Mouse (Mus musculus) ovary, postnatal 36 days (tissue): Measurements from ENCODE around the gene Rap1b.
A peak's percentile ranks its signal among the peaks of the same experiment; 100 is the strongest.

Source experiments
- DNase-seq: peaks from one replicate; pipeline ENCODE4 v3.0.0; 2022; ENCODE audit warnings: low spot score, mixed read lengths

The Rap1b gene

DNA sequence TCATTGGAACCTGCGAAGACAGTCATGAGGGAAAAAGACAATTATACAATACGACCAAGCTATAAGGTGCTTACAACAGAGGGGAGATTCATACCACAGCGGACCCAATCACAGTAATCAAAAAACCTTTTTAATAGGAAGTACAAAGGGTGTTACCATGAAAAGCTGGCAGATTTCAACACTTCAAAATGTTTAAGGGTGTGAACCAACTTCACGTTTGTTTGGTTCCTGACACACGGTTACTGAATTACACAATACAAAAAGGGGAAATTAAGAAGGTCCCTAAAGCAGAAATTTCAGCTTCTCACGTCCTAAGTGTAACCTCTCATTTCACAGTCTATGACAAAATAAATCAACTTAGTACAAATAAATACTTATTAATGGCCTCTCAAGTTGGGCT is 27.2 kb downstream of the Rap1b start:
- no peak for DNase-seq

DNA sequence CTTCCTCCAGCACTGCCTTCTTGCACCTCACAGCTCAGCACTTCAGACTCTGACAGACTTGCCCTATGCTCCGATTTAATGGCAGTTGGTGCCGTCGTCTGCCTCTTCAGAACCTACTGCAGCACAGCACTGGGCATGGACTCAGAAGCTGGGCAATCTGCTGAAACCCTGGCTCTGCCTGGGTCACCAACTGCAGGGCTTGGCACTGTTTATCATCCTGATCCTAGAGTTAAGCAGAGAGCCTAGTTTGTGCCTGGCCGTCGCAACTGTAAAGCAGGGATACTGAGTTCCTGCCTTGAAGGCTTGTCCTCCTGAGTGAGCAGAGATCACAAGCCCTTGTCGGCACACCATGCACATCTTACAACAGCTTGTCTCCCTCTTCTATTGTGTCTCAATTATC is 29.1 kb downstream of the Rap1b start:
- no peak for DNase-seq

DNA sequence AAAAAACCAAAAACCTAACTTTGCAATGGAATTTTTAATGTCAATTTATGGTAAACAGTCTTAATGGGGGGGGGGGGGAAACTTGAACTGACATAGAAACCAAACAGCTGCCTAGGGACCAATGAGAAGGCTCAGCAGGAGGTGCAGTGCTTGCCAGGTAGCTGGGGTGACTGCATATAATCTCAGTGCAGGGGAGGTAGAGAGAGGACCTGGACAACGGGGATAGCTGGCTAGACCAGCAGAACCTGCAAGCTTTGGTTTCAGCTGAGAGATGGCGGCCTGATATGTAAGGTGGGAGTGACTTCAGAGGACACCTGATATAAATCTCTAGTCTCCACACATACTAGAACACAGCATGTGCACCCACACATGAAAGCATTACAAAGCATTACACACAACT is 33.3 kb downstream of the Rap1b start:
- no peak for DNase-seq

DNA sequence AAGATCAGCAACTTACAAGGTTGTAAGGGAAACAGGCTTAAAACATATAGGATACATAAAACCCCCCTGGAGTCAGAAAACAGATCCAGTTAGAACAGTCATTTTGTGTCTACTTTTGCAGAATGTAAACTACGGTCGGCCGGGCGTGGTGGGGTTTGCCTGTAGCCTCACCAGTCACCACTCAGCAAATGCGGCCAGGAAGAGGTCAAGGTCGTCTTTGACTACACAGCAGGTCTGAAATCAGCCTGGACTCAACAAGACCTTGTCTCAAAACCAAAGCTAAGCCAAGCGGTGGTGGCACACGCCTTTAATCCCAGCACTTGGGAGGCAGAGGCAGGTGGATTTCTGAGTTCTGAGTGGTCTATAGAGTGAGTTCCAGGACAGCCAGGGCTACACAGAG is 34.3 kb downstream of the Rap1b start:
- DNase-seq, result no peak

DNA sequence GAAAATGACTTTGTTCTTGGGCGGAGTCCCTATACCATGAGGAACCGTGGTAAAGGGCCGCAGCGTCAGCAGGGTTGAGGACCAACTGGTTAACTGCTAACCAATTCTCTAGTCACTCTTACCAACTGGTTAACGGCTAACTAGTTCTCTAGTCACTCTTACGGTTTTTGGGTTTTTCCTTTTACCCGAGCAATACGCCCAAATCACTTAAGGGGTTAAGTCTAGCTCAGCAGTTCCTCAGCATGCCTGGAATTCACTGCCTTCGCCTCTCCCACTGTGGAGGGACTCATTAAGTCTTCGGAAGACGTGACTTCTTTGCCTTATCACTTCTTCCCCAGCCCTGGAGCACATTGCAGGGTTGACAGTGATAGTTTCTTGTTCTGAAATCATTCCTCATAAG is 35.3 kb downstream of the Rap1b start:
- DNase-seq, result no peak

DNA sequence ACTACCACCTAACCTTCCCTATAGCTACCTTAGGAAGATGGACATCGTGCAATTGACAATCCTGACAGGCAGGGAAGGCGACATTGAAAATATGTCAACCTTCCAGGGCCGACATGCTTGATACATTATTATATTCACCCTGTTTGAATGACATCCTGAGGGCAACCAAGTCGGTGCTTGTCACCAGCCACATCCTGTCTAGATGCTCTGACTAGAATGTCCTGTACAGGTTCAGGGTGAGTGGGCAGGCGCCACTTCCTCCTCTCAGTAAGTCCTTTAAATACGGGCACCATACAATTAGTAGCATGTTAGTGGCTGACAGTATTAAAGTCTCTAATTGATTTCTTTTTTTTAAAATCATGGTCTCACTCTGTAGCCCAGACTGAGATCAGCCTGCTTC is 37.8 kb downstream of the Rap1b start:
- no peak for DNase-seq

DNA sequence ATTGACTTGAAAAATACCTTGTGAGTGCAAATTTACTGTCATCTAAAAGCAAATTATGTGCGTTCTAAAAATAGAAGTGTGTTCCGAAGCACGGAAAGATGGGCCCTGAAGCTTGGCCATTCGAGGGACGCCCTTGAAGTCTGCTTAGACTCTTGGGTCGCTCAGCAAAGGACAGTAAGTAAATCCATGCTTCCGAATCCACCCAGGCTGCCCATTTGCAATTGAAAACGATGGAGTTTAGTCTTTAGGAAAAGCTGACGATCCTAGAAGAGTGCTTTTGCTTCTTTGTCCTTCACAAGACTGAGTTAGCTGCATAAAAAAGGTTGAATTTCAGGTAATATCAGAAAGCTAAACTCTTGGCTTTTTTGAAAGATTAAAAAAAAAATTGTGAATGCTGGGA is 39.9 kb downstream of the Rap1b start:
- no peak for DNase-seq

DNA sequence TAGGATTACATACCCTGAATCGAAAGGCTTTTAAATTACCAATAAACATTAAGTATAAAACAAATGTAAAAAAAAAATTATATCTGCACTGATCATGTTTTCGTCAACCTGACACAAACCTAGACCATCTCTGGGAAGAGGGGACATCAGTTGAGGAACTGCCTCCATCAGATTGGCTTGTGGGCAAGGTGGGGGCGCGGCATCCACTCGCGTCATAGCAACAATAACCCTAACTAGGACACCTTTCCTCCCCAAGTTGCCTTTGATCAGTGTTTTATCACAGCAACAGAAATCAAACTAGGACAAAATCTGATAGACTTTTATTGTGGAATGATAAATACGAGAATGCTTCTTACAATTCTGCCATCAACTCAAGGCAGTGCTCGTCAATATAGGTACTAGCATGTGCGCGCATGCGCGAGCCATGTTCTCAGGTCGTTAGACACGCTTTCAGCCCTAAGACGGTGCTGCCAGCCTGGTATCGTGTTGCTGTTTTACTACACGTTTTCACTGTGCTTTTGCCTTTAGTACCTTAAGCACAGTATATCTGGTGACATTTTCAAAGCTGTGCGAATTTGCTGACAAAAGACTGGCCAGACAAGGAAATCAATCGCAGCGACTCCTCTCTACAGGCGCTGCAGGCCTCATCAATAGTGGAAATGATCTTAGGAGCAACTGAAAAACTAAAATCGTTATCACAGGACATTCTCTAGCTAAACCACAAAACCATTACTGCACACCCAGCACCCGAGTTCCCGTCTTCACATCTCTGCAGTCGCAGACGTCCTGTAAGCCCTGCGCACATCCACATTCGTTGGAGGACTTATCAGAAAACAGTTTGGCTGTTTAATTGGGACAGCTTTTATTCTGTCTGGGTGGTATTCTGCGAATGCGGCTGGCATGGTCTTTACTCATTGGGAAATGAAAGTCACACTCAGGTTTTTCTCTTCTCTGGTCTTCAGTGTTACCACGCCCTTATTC is 41.7 kb downstream of the Rap1b start:
- DNase-seq, result no peak

DNA sequence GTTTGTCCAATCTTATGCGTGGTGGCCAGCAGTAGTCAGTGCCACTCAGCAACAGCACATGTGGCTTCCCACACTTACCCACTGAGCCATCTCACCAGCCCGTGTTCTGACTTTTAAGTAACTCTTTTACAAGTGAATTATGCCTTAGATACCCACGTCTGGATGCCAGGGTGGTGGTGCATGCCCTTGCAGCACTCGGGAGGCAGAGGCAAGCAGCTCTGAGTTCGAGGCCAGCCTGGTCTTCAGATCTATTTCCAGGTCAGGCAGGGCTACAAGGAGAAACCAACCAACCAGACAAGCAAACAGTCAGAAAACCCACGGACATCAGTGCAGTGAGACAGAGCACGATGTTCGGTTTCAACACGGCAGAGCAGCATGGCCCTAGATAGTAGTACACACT is 43.9 kb downstream of the Rap1b start:
- no peak for DNase-seq

DNA sequence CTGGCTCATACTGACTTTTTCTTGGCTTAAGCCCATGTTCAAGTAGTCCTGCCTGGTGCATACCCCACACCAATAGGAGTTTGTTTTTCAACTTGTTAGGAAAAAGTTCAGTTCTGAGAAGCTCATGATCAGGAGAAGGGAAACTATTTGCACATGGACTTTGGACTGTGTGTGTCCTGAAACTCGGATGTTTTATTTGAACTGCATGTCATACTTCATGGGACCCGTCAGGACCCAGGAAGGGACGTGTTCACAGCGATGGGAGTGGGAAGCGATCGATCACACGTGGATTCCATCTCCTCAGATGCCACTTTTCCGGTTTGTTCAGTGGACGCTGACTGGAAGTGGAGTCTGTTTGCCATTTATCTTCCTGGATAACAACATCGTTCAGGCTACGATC is 46.0 kb downstream of the Rap1b start:
- no peak for DNase-seq

DNA sequence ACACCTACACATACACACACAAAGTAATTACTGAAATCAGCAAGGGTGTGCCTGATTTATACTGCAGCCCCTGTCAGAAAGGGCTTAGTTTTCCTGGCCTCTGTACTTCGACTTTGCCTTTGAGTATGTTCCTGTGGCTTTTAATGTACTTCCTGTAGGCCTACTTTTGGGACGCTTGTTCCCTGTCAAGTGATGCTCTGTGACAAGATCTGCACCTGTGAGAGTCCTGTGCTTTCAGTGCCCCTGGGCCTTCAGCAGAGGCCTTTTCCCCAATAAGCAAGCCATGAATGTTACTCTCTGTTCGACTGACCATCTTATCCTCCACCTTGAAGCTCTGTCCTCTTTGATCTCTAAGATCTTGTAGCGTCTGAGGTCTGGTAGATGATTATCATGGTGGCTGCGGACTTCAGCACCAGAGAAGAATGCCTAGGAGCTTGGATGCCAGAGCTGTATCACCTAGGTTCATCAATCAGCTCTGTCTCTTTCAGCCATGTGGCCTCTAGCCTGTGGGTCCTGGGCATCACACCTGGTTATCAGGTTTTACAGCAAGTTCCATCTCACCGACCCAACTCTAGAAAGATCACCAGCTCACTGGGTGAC is 47.3 kb downstream of the Rap1b start:
- DNase-seq, result no peak

DNA sequence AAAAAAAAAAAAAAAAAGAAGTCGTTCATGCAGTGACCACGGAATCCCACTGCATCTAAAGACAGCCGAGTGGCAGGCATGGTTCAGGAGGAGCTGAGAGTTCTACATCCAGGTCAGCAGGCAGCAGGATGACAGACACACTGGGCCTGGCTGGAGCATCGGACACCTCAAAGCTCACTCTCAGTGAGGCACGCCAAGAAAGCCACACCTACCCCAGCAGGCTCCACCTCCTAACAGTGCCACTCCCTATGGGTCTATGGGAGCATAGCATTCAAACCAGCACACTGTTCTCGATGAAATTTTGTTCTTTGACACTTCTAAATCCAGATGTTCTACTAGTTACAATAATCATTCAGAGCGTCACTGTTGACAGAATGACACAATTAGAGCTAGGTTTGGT is 48.2 kb downstream of the Rap1b start:
- DNase-seq, result no peak

DNA sequence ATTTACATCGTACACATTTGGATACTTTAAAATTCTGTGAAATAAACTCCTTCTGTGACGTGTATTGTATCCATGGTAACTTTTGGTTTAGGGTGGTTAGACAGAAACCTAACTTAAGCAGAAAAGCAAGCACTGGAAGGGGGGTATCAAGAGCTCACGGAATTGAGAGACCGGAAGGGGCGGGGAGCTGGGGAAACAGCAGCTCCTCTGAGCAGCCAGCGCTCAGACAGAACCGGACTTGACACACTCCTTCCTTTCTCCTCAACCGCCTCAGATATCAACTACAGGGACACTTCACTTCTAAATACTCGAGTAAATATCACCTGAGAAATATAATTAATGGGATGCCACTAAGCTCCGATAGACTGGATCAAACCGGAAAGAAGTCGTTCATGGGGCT is 48.7 kb downstream of the Rap1b start:
- DNase-seq, result no peak

DNA sequence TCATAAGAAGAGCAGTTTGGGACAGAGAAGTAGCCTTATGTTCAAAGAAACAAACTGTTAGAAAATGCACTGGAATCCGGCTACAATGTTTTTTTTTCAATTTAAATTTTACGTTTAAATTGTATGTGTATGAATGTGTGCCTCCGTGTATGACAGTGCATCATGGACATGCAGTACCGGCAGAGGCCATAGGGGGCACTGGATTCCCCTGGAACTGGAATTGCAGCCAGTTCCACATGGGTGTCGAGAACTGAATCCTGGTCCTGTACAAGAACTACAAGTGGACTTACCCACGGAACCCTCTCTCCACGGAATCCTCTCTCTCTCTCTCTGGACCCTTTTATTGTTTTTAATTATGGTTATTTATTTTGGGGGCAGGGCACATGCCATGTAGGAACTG is 49.7 kb downstream of the Rap1b start:
- no peak for DNase-seq

DNA sequence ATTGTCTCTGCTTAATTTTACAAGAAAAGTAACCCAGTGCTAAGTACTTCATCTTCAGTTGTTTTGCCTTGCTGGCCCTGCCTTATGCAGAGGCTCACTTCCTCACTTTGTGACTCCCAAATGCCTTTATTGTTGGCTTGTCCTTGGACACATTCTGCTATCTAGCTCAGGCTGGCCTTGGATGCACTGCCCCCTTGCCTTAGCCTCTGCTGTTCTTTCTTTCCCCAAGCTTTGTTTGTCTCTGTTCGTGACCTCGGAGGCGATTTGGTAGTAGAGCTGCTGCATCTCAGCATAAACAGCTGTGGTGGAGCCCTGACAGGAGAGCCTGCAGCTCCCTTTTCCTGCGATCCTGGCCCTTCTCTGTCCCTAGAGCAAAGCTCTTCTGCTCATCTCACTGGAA is 50.6 kb downstream of the Rap1b start:
- peak; percentile 53 for DNase-seq

DNA sequence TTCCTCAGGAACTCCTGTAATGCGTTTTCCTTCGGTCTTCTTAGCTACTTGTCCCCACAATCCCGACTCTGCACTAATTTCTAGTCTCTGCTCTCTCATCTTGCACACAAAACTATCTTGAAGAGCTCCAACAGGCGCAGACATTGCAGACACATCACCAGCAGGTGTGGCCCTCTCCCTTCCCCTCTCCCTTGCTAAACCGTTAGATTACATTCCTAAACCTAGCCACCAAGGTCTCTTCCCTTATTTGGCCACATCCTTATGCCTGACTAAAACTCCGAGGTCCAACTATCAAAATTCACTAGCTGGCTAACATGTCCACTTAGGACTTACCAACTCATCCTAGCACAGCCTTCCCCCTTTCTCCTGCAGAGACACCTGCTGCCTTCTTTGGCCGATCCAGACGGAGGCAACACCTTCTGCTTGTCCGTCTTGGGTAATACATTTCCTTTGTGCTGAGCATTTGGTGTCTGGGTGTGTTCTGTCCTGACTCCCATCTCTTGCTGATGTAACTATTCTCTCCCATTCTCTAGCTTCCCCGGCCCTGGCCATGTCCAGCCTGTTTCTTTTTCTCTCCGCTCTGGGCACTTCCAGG is 52.3 kb downstream of the Rap1b start:
- DNase-seq, result peak; percentile 30

DNA sequence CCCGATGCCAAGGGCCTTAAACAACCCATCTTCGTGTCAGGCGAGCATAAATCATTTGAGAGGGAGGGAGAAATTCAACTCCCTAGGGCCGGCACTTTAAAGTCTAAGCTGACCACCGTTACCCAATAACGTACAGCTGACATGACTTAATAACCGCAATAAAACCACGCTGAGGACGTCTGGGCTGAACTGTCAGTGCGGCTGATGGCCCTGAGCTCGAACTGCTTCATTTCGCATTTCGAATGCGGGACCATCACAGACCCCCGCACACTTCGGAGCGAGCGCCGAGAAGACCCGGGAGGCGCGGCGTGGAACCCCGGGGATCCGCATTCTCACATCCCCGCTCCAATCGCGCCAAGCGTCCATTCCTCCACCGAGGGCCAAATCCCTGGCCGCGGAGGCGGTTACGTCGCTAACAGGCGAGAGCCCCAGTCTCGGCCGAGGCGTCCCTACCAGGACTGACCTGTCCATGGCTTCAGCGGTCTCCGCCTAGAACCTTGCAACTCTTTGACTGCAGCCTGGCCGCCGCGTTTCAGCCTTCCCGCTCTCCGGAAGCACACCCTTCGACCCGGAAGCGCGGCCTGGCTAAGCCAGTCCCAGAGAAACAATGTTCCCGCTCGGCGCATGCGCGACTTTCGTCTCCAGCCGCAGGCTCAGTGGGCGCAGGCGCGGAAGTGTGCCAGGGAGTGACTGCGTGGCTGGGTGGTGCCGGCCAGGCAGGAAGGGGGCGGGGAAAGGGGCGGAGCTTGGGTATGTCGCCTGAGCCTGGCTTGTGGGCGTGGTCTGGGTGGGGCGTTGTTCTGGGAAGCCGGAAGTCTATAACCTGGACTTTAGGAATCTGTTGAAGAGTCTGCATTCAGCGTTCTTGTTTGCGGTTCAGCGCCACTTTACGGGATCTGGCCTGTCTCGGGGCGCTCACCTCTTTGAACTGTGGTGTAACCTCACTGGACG is 53.4 kb downstream of the Rap1b start, which contains the start of gene Nup107:
TSS of gene Nup107 (minus strand) at position 565 of the 951 bp plus-strand sequence.
- DNase-seq, result peak; percentile 100

DNA sequence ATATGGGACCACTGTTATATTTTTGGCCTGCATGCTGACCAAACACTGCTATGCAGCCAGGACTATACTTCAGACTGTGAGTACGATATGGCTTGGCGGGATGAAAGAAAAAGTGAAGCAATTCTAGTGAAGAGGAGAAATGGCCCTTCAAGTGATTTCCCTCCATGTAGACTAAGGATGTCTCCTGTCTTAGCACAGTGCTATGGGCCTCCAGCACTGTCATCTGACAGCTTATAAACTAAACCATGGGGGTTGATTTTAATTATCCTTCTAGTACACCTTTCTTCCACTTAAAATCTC is 54.7 kb downstream of the Rap1b start:
- no peak for DNase-seq

DNA sequence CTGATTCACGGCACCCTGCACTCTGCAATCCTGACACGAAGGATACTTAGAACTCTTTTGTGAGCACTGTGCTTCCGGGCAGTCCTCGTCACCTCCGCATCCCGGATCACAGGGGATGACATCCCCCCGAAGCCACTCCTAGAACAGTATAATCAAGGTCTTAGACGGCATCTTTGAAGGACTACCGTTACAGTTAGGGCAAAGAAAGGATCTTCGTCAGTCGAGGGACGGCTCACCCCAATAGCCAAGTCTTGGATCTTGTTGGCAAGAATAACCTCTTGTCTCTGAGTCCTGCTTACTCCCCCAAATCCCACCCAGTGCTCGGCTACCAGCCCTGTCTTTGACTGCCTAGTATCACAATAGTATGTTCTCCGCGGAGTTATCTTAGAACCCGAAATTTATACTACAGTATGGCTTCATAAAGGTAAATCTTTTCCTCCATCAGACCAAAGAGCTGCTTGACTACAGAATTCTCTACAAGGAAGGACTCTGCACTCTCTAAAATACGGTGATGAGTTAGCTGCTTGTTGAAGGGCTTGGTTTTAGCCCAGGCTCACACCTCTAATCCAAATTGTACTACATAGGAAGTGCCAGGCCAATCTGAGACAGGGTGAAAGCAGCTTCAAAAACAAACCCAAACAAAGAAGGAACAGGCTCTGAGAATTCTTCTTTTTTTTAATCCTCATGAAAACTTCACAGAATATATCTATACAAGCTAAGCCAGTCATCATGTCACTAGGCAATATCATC is 55.2 kb downstream of the Rap1b start:
- no peak for DNase-seq

DNA sequence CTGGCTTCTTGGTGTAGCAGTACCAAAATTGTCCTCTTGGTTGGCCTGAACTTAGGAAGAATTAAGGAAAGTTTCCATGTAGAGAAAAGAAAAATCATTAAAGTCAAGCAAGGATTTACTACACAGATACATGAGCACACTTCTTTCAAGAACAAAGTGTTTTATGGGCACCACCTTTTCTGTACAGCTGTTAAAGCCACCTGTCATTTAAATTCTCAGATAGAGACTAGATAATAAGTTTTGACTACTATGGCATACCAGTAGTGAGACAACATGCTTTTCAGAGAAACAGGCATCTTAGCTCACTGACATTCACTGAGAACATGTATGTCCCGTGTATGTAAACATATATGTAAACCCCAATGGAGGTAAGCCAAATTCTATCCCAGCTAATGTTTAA is 55.8 kb downstream of the Rap1b start:
- DNase-seq, result no peak

DNA sequence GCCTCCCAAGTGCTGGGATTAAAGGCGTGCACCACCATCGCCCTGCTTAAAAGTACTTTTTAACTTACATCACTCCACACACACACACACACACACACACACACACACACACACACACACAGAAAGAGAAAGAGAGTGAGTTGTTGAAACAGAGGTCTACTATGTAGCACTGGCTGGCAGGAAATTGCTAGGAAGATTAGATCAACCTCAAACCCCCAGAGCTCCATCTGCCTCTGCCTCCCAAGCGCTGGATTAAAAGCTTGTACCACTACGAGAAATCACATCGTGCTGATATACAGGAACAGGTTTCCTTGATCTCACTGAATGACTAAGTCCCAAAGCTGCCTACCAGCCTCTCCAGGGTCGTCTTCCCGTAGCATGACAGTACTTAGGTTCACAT is 61.2 kb downstream of the Rap1b start:
- no peak for DNase-seq
